Mouse (Mus musculus) heart, embryonic 12.5 days (tissue): ENCODE measurements around the gene Mgat5b. TPM values are rescaled to one million over a fixed set of nuclear protein-coding genes. Genes with fewer than 3 reads are reported as not detected.

ENCODE experiments used
- ATAC-seq: fragments of 200-750 bp; cut with Nextera tagmentation; 2 replicates; pipeline ENCODE4 v1.8.0; 2017; ENCODE audit warnings: moderate TSS enrichment, moderate library complexity; ENCODE audit not compliant: insufficient number of reproducible peaks, low FRiP score
- H3K27ac ChIP-seq: fragments of 300-500 bp; sonication (generic); 2 replicates; pipeline ENCODE4 v1.5.1; 2016; ENCODE audit warnings: mild to moderate bottlenecking, moderate library complexity; ENCODE audit not compliant: poor library complexity, severe bottlenecking
- H3K27me3 ChIP-seq: fragments of 300-500 bp; sonication (generic); replicated peaks from 2 replicates; pipeline ENCODE4 v1.6.1; 2016; ENCODE audit warnings: mild to moderate bottlenecking, moderate library complexity
- H3K36me3 ChIP-seq: fragments of 300-500 bp; sonication (generic); 2 replicates; pipeline ENCODE4 v1.6.1; 2016; ENCODE audit warnings: mild to moderate bottlenecking, moderate library complexity
- H3K4me1 ChIP-seq: fragments of 300-500 bp; sonication (generic); replicated peaks from 2 replicates; pipeline ENCODE4 v1.6.1; 2016; ENCODE audit warnings: mild to moderate bottlenecking
- H3K4me2 ChIP-seq: fragments of 300-500 bp; sonication (generic); 2 replicates; pipeline ENCODE4 v1.6.1; 2016; ENCODE audit warnings: mild to moderate bottlenecking, moderate library complexity
- H3K4me3 ChIP-seq: fragments of 300-500 bp; sonication (generic); 2 replicates; pipeline ENCODE4 v1.5.1; 2016; ENCODE audit warnings: mild to moderate bottlenecking
- H3K9ac ChIP-seq: fragments of 300-500 bp; sonication (generic); 2 replicates; pipeline ENCODE4 v1.6.1; 2016; ENCODE audit warnings: mild to moderate bottlenecking, moderate library complexity
- H3K9me3 ChIP-seq: fragments of 300-500 bp; sonication (generic); replicated peaks from 2 replicates; pipeline ENCODE4 v1.6.1; 2016; ENCODE audit warnings: mild to moderate bottlenecking, moderate library complexity
- WGBS: fragments of 180-500 bp; shearing (Covaris S2); methylation state at CpG from one replicate; pipeline ENCODE4 v1.1.7; 2016; 5-methylcytosine and 5-hydroxymethylcytosine counted together
- polyA plus RNA-seq: library from polyadenylated mRNA; unstranded; fragments of >200 nt; fragmentation: Nextera tagmentation; extraction: Ambion mirVana; gene quantifications from 2 replicates; pipeline ENCODE4 v1.2.1, GENCODE M21; 2016

The Mgat5b gene
- polyA plus RNA-seq, 1 experiment from 2014 or later = 0.75 TPM

DNA sequence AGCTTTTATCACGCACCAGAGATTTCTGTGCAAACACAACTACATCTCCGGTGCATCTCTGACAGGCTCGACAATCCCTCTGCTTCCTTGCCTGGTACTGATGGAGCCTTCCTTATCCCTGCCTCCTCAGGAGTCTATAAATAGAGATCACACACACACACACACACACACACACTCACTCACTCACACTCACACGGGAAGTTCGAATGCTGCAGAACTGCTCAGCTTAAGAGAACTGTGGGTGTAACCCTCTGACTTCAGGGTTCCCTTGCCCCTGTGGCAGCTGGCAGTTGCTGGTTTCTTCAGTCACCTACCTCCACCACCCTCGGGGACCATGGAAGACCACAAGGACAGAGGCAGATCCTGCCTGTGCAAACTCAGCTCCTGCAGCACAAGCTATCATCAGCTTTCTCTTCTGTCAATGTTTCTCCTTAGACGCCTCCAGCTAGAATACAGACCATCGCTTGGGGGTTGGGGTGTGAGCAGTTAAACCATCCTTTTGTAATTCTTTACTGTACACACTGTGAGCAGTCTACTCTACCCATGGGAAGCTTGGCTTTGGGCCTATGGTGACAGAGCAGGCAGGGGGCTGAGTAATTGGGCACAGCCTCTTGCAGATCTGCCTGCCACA, 111.9 kb downstream of the Mgat5b start:
- Histone ChIP-seq H3K4me3 (no peak overlapping the region), H3K9me3 (no peaks in the 10 kb centered on the region), H3K27me3 (peaks cover 22% of the 10 kb centered on the region), H3K36me3 (no peaks in the 10 kb centered on the region), H3K9ac (no peak overlapping the region; the same call in 1 of the 2 replicates), H3K4me2 (0 out of 2 replicates have a peak overlapping the region, but pooled peaks have one; percentile 18), H3K27ac (peak overlapping the region; percentile 16; the same call in 1 of the 2 replicates), H3K4me1 (peaks cover 41% of the 10 kb centered on the region)
- WGBS = 26% methylated on average over 8 of the region's 8 CpGs
- ATAC-seq = no peak

- Histone ChIP-seq H3K4me1 (peaks cover 45% of the 10 kb centered on the region), H3K4me2 (no peak overlapping the region), H3K4me3 (no peak overlapping the region), H3K9me3 (no peaks in the 10 kb centered on the region), H3K27ac (peak overlapping the region; percentile 16; the same call in 1 of the 2 replicates), H3K9ac (no peak overlapping the region; the same call in 1 of the 2 replicates), H3K27me3 (peaks cover 22% of the 10 kb centered on the region), H3K36me3 (no peaks in the 10 kb centered on the region)
- 26% methylated on average over 4 of the region's 4 CpGs for WGBS
- no peak for ATAC-seq
These were observed 112.6 kb downstream of the Mgat5b start for GRCm38 (mm10) chr11:117031249-117031648.

DNA sequence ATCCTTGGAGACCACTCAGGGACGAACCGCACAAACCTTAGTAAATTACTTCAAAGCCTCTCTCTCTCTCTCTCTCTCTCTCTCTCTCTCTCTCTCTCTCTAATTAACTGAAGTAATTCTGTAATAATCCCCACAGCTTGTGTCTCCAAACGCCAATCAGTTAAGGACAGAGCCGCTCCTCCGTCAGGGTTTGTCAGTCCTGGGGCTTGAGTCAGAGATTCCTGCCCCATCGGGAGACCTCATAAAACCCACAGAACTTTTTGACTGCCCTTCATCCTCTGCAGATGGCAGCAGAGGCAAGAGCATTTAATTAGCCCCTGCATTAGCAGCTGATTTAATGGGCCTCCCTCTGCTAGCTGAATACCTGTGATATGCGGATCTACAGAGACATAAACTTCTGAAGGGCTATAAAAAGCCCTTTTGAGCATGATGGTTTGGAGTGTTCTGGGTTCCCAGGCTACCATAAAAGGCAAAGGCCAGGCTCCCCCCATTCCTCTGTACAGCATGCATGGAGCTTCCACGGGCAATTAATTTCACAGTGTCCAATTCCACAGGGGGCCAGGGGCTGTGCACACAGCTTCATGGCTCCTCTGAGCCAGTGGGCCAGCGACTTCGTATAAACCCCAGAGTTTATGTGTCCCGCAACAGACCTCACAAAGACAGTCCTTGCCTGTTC, 117.1 kb downstream of the Mgat5b start:
- Histone ChIP-seq H3K4me3 (no peak overlapping the region), H3K36me3 (no peaks in the 10 kb centered on the region), H3K27me3 (0 out of 2 replicates have a peak, but pooled peaks cover 7% of the 10 kb centered on the region), H3K27ac (no peak overlapping the region), H3K9me3 (no peaks in the 10 kb centered on the region; the same call in 1 of the 2 replicates), H3K4me1 (peaks cover 13% of the 10 kb centered on the region), H3K9ac (no peak overlapping the region), H3K4me2 (no peak overlapping the region)
- WGBS = 56% methylated on average over 11 of the region's 11 CpGs
- ATAC-seq = no peak

Other genes with a start within 250 kb of the Mgat5b start
- gene St6galnac1, start 143.4 kb upstream of the Mgat5b start, polyA plus RNA-seq = not detected in 2 replicates
- 24.7 and 27.0 TPM in 2 replicates for gene Mxra7, start 90.8 kb upstream of the Mgat5b start, polyA plus RNA-seq
- gene Mettl23, start 75.6 kb upstream of the Mgat5b start, polyA plus RNA-seq = 55.5 and 57.4 TPM in 2 replicates
- gene Jmjd6, start 75.4 kb upstream of the Mgat5b start, polyA plus RNA-seq = 76.9 and 77.8 TPM in 2 replicates
- 37.6 and 39.9 TPM in 2 replicates for gene Mfsd11, start 66.4 kb upstream of the Mgat5b start, polyA plus RNA-seq
- gene Srsf2, start 65.8 kb upstream of the Mgat5b start, polyA plus RNA-seq = 605 and 640 TPM in 2 replicates
- gene Sec14l1, start 196.3 kb downstream of the Mgat5b start, polyA plus RNA-seq = 53.4 and 56.6 TPM in 2 replicates